Mouse (Mus musculus): ENCODE data around the gene Hook1. TPM values are rescaled to one million over a fixed set of nuclear protein-coding genes. Genes with fewer than 3 reads are reported as not detected.
"Not testable (repeated sequence)": the region's sequence is repeated elsewhere in the genome, so short reads cannot be mapped to it uniquely, and the experiment has no call there.

Hook1 gene
- polyA plus RNA-seq, 1 experiment from 2014 or later = 29.2 TPM

DNA sequence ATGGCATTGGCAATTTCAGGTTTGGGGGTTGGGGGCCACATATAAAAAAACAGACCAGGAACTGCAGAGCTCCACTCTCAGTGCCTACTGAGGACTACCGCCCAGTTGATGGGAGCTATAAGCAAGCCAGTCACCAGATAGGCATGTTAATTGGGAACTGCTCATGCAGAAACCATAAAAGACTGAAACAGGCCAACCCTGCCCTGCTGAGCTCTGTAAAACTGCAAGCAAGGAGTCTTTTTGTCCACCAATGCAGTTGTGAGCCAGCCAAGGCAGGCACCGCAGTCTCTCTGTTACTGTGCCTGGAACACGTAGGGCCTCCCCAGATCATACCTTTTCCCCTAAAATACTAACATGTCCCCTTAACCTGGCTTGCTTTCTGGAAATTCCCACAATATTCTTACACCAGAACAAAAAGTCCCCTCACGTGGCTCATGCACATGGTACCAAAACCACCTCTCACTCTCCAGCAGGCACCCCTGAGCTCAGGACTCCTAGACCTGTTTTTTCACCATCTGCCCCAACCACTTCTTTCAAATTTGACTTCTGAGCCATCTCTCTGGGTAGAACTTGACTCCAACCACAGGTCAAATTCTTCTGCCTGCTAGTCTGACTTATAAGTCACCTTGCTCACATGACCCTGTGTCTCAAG, 32.5 kb upstream of the Hook1 start:
- 90% methylated on average over 4 of the region's 4 CpGs for WGBS
- ATAC-seq (ENCODE audit: insufficient number of reproducible peaks, insufficient read depth, low FRiP score, low read depth) = no peak
- Histone ChIP-seq H3K4me2 (replicated peaks; ENCODE audit: low read depth, low read length) (no peak overlapping the region), H3K27ac (ENCODE audit: low read length) (no peak overlapping the region), H3K27me3 (ENCODE audit: control insufficient read depth, insufficient read depth, low read length) (no peaks in the 10 kb centered on the region), H3K4me3 (ENCODE audit: low read depth, low read length) (no peak overlapping the region), H3K9ac (replicated peaks; ENCODE audit: low read depth, low read length) (no peak overlapping the region), H3K9me3 (ENCODE audit: control insufficient read depth, low read depth, low read length) (no peaks in the 10 kb centered on the region), H3K4me1 (ENCODE audit: control insufficient read depth, insufficient read depth, low read length) (no peaks in the 10 kb centered on the region), H3K36me3 (ENCODE audit: control insufficient read depth, insufficient read depth, low read length) (no peaks in the 10 kb centered on the region)

DNA sequence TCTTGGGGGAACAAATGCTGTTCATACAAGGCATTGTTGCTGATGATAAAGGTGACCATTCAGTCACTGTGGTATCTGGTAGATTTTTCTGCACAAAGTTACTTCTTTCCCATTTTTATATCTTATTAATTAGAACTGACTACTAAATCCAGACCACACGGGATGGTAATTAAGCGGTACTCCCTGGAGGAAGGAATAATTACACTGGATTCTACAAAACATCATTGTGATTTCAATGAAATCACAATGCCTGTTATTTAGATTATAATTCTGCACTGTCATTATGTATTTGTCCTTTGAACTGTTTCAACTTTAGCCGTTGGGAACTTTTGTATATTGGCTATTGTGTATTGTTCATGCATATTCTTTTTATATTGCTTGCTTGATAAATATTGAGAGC, 28.3 kb upstream of the Hook1 start:
- Histone ChIP-seq H3K27me3 (ENCODE audit: control insufficient read depth, insufficient read depth, low read length) (no peaks in the 10 kb centered on the region), H3K36me3 (ENCODE audit: control insufficient read depth, insufficient read depth, low read length) (no peaks in the 10 kb centered on the region), H3K4me3 (ENCODE audit: low read depth, low read length) (no peak overlapping the region), H3K27ac (ENCODE audit: low read length) (no peak overlapping the region), H3K9ac (replicated peaks; ENCODE audit: low read depth, low read length) (no peak overlapping the region), H3K4me1 (ENCODE audit: control insufficient read depth, insufficient read depth, low read length) (no peaks in the 10 kb centered on the region), H3K9me3 (ENCODE audit: control insufficient read depth, low read depth, low read length) (no peaks in the 10 kb centered on the region), H3K4me2 (replicated peaks; ENCODE audit: low read depth, low read length) (no peak overlapping the region)
- no peak for ATAC-seq (ENCODE audit: insufficient number of reproducible peaks, insufficient read depth, low FRiP score, low read depth)
- WGBS = 82% methylated on average over 3 of the region's 3 CpGs

DNA sequence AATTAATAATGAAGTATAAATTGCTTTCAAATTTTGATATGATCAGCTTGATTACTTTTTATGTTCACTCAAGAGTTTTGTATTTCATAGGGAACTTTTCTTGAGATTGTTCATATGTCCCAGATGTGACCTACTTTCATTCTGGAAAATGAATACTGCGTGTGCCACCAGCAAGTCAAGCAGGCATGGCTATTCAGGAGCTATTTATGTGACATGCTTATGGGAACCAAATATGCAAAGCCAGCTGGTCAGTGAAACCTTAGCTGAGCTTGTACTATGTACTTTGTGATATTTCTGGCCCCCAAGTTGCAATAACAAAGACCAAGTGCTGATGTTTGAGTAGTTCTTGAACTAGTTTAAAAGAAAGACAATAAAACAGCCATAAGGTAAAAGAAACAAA, 19.1 kb upstream of the Hook1 start:
- no peak overlapping the region for H3K4me2 ChIP-seq (replicated peaks; ENCODE audit: low read depth, low read length)
- no peaks in the 10 kb centered on the region for H3K27me3 ChIP-seq (ENCODE audit: control insufficient read depth, insufficient read depth, low read length)
- H3K4me1 ChIP-seq (ENCODE audit: control insufficient read depth, insufficient read depth, low read length) = no peaks in the 10 kb centered on the region
- no peak overlapping the region for H3K27ac ChIP-seq (ENCODE audit: low read length)
- no peak overlapping the region for H3K9ac ChIP-seq (replicated peaks; ENCODE audit: low read depth, low read length)
- no peaks in the 10 kb centered on the region for H3K36me3 ChIP-seq (ENCODE audit: control insufficient read depth, insufficient read depth, low read length)
- no peak for ATAC-seq (ENCODE audit: insufficient number of reproducible peaks, insufficient read depth, low FRiP score, low read depth)
- no peaks in the 10 kb centered on the region for H3K9me3 ChIP-seq (ENCODE audit: control insufficient read depth, low read depth, low read length)
- H3K4me3 ChIP-seq (ENCODE audit: low read depth, low read length) = no peak overlapping the region
- 68% methylated on average over 1 of the region's 1 CpGs for WGBS

DNA sequence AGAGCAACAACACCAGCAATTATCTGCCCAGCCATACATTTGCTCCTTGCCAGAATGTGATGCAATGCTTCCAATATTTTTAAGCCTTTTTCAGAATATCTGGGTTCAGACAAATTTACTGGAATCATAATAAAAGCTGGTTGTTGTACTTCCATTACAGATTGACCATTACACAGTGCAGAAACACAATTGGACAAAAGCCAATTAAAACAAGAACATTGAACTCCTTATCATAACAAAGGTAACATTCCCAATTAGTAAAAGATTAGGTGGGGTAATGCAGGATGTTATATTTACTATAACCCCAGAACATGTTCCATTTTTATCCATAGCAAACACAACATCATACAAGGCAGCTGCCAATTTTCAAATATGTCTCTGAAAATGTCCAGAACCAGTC, 13.7 kb upstream of the Hook1 start:
- Histone ChIP-seq H3K36me3 (ENCODE audit: control insufficient read depth, insufficient read depth, low read length) (no peaks in the 10 kb centered on the region), H3K4me3 (ENCODE audit: low read depth, low read length) (no peak overlapping the region), H3K4me1 (ENCODE audit: control insufficient read depth, insufficient read depth, low read length) (no peaks in the 10 kb centered on the region), H3K9ac (replicated peaks; ENCODE audit: low read depth, low read length) (no peak overlapping the region), H3K4me2 (replicated peaks; ENCODE audit: low read depth, low read length) (no peak overlapping the region), H3K27me3 (ENCODE audit: control insufficient read depth, insufficient read depth, low read length) (no peaks in the 10 kb centered on the region), H3K9me3 (ENCODE audit: control insufficient read depth, low read depth, low read length) (no peaks in the 10 kb centered on the region), H3K27ac (ENCODE audit: low read length) (no peak overlapping the region)
- no peak for ATAC-seq (ENCODE audit: insufficient number of reproducible peaks, insufficient read depth, low FRiP score, low read depth)

DNA sequence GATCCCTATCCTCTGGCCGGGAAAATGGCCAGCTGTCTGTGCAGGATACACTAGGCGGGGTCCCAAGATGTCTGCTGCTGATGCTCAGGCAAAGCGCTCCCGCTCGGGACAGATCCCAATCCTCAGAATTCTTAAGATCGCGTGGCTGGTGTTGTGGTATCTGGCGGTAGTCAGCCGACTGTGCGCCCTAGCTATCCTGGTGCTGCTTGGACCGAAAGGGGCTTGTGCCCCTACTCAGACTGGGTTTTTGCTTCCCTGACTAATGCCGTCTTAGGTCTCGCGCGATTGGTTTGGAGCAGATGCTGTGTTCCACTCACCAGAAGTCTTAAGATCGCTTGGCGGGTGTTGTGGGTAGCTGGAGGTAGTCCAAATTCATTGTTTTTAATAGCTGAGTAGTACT, 15.2 kb downstream of the Hook1 start:
- not testable (repeated sequence) for H3K4me2 ChIP-seq (replicated peaks; ENCODE audit: low read depth, low read length); H3K9me3 ChIP-seq (ENCODE audit: control insufficient read depth, low read depth, low read length); H3K4me1 ChIP-seq (ENCODE audit: control insufficient read depth, insufficient read depth, low read length); H3K36me3 ChIP-seq (ENCODE audit: control insufficient read depth, insufficient read depth, low read length); H3K27ac ChIP-seq (ENCODE audit: low read length); ATAC-seq (ENCODE audit: insufficient number of reproducible peaks, insufficient read depth, low FRiP score, low read depth); H3K4me3 ChIP-seq (ENCODE audit: low read depth, low read length); H3K9ac ChIP-seq (replicated peaks; ENCODE audit: low read depth, low read length); H3K27me3 ChIP-seq (ENCODE audit: control insufficient read depth, insufficient read depth, low read length)
- WGBS = 92% methylated on average over 17 of the region's 17 CpGs

DNA sequence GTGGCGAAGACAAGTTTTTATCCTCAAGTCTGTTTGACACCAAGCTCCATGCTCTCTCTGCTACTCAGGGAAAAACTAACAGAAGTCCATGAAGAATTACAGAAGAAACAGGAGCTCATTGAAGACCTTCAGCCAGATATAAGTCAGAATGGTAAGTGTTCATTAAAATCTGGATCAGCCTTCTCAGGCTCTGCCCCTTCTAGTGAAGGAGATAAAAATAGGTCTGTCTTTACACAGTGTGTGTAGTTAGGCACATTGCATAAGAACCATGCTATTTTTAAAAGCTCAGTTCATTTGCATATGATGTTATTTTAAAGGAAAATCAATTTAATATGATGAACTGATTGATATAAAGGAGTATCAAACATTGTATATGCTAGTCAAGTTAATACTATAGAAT, 49.8 kb downstream of the Hook1 start:
- no peaks in the 10 kb centered on the region for H3K27me3 ChIP-seq (ENCODE audit: control insufficient read depth, insufficient read depth, low read length)
- H3K9ac ChIP-seq (replicated peaks; ENCODE audit: low read depth, low read length) = no peak overlapping the region
- no peaks in the 10 kb centered on the region for H3K36me3 ChIP-seq (ENCODE audit: control insufficient read depth, insufficient read depth, low read length)
- ATAC-seq (ENCODE audit: insufficient number of reproducible peaks, insufficient read depth, low FRiP score, low read depth) = no peak
- no peak overlapping the region for H3K4me2 ChIP-seq (replicated peaks; ENCODE audit: low read depth, low read length)
- H3K4me3 ChIP-seq (ENCODE audit: low read depth, low read length) = no peak overlapping the region
- H3K9me3 ChIP-seq (ENCODE audit: control insufficient read depth, low read depth, low read length) = no peaks in the 10 kb centered on the region
- H3K4me1 ChIP-seq (ENCODE audit: control insufficient read depth, insufficient read depth, low read length) = no peaks in the 10 kb centered on the region
- WGBS = 96% methylated on average over 1 of the region's 1 CpGs
- no peak overlapping the region for H3K27ac ChIP-seq (ENCODE audit: low read length)

DNA sequence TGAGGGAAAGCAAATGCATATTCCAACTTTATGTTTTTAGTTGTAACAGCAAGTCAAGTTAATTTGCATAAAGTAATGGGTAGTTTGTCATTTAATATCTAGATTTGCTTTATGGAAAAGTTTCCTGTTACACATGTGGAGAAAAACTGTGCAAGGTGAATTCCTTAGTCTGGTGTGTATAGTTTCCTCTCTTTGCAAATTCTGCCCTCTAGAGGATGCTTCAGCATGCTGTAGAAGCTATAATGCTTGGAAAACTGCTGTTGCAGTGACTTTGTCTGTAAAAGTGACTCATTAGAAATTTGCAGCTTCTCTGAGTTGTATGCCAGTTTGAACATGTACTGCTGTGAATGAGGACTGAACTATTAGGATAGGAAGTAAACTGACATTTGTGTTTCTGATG, 55.8 kb downstream of the Hook1 start:
- no peak for ATAC-seq (ENCODE audit: insufficient number of reproducible peaks, insufficient read depth, low FRiP score, low read depth)
- no peak overlapping the region for H3K4me3 ChIP-seq (ENCODE audit: low read depth, low read length)
- H3K4me1 ChIP-seq (ENCODE audit: control insufficient read depth, insufficient read depth, low read length) = no peaks in the 10 kb centered on the region
- H3K9me3 ChIP-seq (ENCODE audit: control insufficient read depth, low read depth, low read length) = no peaks in the 10 kb centered on the region
- H3K27me3 ChIP-seq (ENCODE audit: control insufficient read depth, insufficient read depth, low read length) = no peaks in the 10 kb centered on the region
- H3K9ac ChIP-seq (replicated peaks; ENCODE audit: low read depth, low read length) = no peak overlapping the region
- no peak overlapping the region for H3K27ac ChIP-seq (ENCODE audit: low read length)
- H3K4me2 ChIP-seq (replicated peaks; ENCODE audit: low read depth, low read length) = no peak overlapping the region
- H3K36me3 ChIP-seq (ENCODE audit: control insufficient read depth, insufficient read depth, low read length) = no peaks in the 10 kb centered on the region; the same call in 1 of the 2 replicates

DNA sequence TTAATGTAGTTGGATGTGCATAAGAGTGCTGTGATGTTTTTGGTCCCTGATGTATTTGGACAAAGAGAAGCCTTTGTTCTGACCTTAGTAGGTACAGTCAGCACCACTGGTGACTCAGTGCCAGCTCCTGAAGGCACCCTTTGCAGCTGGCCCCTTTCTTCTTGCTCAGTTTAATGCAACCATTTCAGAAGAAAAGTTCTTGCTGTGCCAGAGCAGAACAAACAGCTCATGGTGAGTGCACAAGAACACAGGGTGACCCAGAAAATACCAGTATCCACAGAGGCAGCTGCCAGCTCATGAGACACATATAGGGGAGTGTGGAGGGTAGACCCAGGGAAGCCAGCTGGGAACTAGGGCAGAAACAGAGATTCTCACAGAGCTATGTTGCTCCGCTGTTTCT, 61.4 kb downstream of the Hook1 start:
- ATAC-seq (ENCODE audit: insufficient number of reproducible peaks, insufficient read depth, low FRiP score, low read depth) = no peak
- H3K9me3 ChIP-seq (ENCODE audit: control insufficient read depth, low read depth, low read length) = no peaks in the 10 kb centered on the region
- no peak overlapping the region for H3K4me2 ChIP-seq (replicated peaks; ENCODE audit: low read depth, low read length)
- H3K4me1 ChIP-seq (ENCODE audit: control insufficient read depth, insufficient read depth, low read length) = no peaks in the 10 kb centered on the region
- no peak overlapping the region for H3K4me3 ChIP-seq (ENCODE audit: low read depth, low read length)
- 90% methylated on average over 1 of the region's 1 CpGs for WGBS
- no peak overlapping the region for H3K9ac ChIP-seq (replicated peaks; ENCODE audit: low read depth, low read length)
- no peaks in the 10 kb centered on the region for H3K36me3 ChIP-seq (ENCODE audit: control insufficient read depth, insufficient read depth, low read length)
- no peak overlapping the region for H3K27ac ChIP-seq (ENCODE audit: low read length)
- H3K27me3 ChIP-seq (ENCODE audit: control insufficient read depth, insufficient read depth, low read length) = no peaks in the 10 kb centered on the region

DNA sequence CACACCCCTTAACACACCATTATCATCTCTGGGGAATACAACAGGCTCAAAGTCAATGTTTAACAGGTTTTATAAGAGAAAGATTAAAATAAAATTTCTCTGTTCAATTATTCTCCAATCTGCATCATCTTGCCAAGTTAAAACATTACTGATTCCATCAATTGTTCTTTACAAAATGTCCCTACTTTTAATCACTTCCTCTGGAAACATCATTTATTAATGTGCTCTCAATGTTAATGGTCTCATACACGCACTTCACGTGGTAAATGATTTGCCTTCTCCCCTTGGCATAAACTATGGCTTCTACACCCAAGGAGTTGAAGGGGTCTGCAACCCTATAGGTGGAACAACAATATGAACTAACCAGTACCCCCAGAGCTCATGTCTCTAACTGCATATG, 93.1 kb downstream of the Hook1 start:
- Histone ChIP-seq H3K27ac (ENCODE audit: low read length) (no peak overlapping the region), H3K27me3 (ENCODE audit: control insufficient read depth, insufficient read depth, low read length) (no peaks in the 10 kb centered on the region), H3K4me2 (replicated peaks; ENCODE audit: low read depth, low read length) (no peak overlapping the region), H3K36me3 (ENCODE audit: control insufficient read depth, insufficient read depth, low read length) (no peaks in the 10 kb centered on the region), H3K4me3 (ENCODE audit: low read depth, low read length) (no peak overlapping the region), H3K9me3 (ENCODE audit: control insufficient read depth, low read depth, low read length) (no peaks in the 10 kb centered on the region), H3K4me1 (ENCODE audit: control insufficient read depth, insufficient read depth, low read length) (no peaks in the 10 kb centered on the region), H3K9ac (replicated peaks; ENCODE audit: low read depth, low read length) (no peak overlapping the region)
- no peak for ATAC-seq (ENCODE audit: insufficient number of reproducible peaks, insufficient read depth, low FRiP score, low read depth)
- 88% methylated on average over 2 of the region's 2 CpGs for WGBS

All from stomach, embryonic 14.5 days (tissue).